Mouse (Mus musculus) olfactory bulb, adult 2 months (tissue): ENCODE results near the gene Plet1.

Experiments
- CTCF ChIP-seq: fragments of 200-500 bp; IDR thresholded peaks from 2 replicates; pipeline ENCODE4 v1.5.1; 2012; ENCODE audit warnings: low read depth, mild to moderate bottlenecking, low read length, moderate library complexity; ENCODE audit not compliant: insufficient read depth
- POLR2A ChIP-seq: fragments of 200-500 bp; IDR thresholded peaks from 2 replicates; pipeline ENCODE4 v1.6.1; 2012; ENCODE audit warnings: mild to moderate bottlenecking, low read depth, low read length, moderate library complexity; ENCODE audit not compliant: insufficient read depth

- TF ChIP-seq CTCF = no peak
- no peak for TF ChIP-seq POLR2A
These were observed 33.5 kb downstream of the Plet1 start for GRCm38 (mm10) chr9:50527860-50528259.
